Mouse (Mus musculus) heart, embryonic 16.5 days (tissue): ENCODE measurements around the gene Fam131a. TPM values are rescaled to one million over a fixed set of nuclear protein-coding genes. Genes with fewer than 3 reads are reported as not detected.

Experiments used
- ATAC-seq: fragments of 200-750 bp; cut with Nextera tagmentation; replicated peaks from 2 replicates; pipeline ENCODE4 v1.8.0; 2017; ENCODE audit warnings: moderate number of reproducible peaks; ENCODE audit not compliant: insufficient read depth, low FRiP score; ENCODE audit errors: extremely low read depth
- H3K27ac ChIP-seq: fragments of 300-500 bp; sonication (generic); 2 replicates; pipeline ENCODE4 v1.5.1; 2014; ENCODE audit warnings: mild to moderate bottlenecking, low read length, control low read depth, moderate library complexity
- H3K27me3 ChIP-seq: fragments of 300-500 bp; sonication (generic); 2 replicates; pipeline ENCODE4 v1.6.1; 2014; ENCODE audit warnings: low read length, mixed read lengths; ENCODE audit not compliant: control insufficient read depth, insufficient read depth
- H3K36me3 ChIP-seq: fragments of 300-500 bp; sonication (generic); 2 replicates; pipeline ENCODE4 v1.6.1; 2014; ENCODE audit not compliant: control insufficient read depth, insufficient read depth
- H3K4me1 ChIP-seq: fragments of 300-500 bp; sonication (generic); 2 replicates; pipeline ENCODE4 v1.6.1; 2014; ENCODE audit warnings: low read length, mixed read lengths; ENCODE audit not compliant: control insufficient read depth, insufficient read depth
- H3K4me2 ChIP-seq: fragments of 300-500 bp; sonication (generic); 2 replicates; pipeline ENCODE4 v1.6.1; 2014; ENCODE audit warnings: low read depth, mild to moderate bottlenecking, control low read depth, low read length
- H3K4me3 ChIP-seq: fragments of 300-500 bp; sonication (generic); 2 replicates; pipeline ENCODE4 v1.5.1; 2014; ENCODE audit warnings: mild to moderate bottlenecking, control low read depth, low read length
- H3K9ac ChIP-seq: fragments of 300-500 bp; sonication (generic); 2 replicates; pipeline ENCODE4 v1.6.1; 2014; ENCODE audit warnings: low read length, control low read depth
- H3K9me3 ChIP-seq: fragments of 300-500 bp; sonication (generic); replicated peaks from 2 replicates; pipeline ENCODE4 v1.6.1; 2016; ENCODE audit warnings: low read length; ENCODE audit not compliant: control insufficient read depth
- WGBS: fragments of 180-500 bp; shearing (Covaris S2); extraction: QIAGEN DNeasy Blood & Tissue Kit; methylation state at CpG from one replicate; pipeline ENCODE4 v1.1.7; 2014; 5-methylcytosine and 5-hydroxymethylcytosine counted together
- polyA plus RNA-seq: library from polyadenylated mRNA; unstranded; fragments of >200 nt; fragmentation: Nextera tagmentation; extraction: Ambion mirVana; gene quantifications from 2 replicates; pipeline ENCODE4 v1.2.1, GENCODE M21; 2015

Fam131a gene
- polyA plus RNA-seq, 1 experiment from 2014 or later, result 7.5 TPM

GRCm38 (mm10) chr16:20717978-20718670 is 25.1 kb downstream of the Fam131a start:
- ATAC-seq, result peak; percentile 6
- peaks cover 18% of the 10 kb centered on the region for H3K4me1 ChIP-seq
- H3K27me3 ChIP-seq, result no peaks in the 10 kb centered on the region
- peak overlapping the region; percentile 91 for H3K27ac ChIP-seq
- peaks cover 7% of the 10 kb centered on the region for H3K36me3 ChIP-seq
- H3K9ac ChIP-seq, result peak overlapping the region; percentile 80
- H3K4me2 ChIP-seq, result peak overlapping the region; percentile 88
- no peaks in the 10 kb centered on the region for H3K9me3 ChIP-seq
- 2% methylated on average over 18 of the region's 18 CpGs for whole genome bisulfite sequencing
- H3K4me3 ChIP-seq, result peak overlapping the region; percentile 80

GRCm38 (mm10) chr16:20721808-20722207 is 28.8 kb downstream of the Fam131a start:
- Histone ChIP-seq H3K4me1 (peaks cover 2% of the 10 kb centered on the region; the same call in 1 of the 2 replicates), H3K9ac (no peak overlapping the region), H3K4me2 (no peak overlapping the region), H3K36me3 (peaks cover 7% of the 10 kb centered on the region), H3K4me3 (no peak overlapping the region), H3K27ac (no peak overlapping the region), H3K27me3 (0 out of 2 replicates have a peak, but pooled peaks cover under 1% of the 10 kb centered on the region), H3K9me3 (no peaks in the 10 kb centered on the region)
- WGBS, result 82% methylated on average over 10 of the region's 10 CpGs
- no peak for ATAC-seq

GRCm38 (mm10) chr16:20722736-20723135 is 29.7 kb downstream of the Fam131a start:
- Histone ChIP-seq H3K27me3 (0 out of 2 replicates have a peak, but pooled peaks cover 2% of the 10 kb centered on the region), H3K4me2 (no peak overlapping the region), H3K27ac (no peak overlapping the region), H3K4me1 (no peaks in the 10 kb centered on the region), H3K36me3 (peaks cover 7% of the 10 kb centered on the region), H3K4me3 (no peak overlapping the region), H3K9ac (no peak overlapping the region), H3K9me3 (no peaks in the 10 kb centered on the region)
- WGBS, result 62% methylated on average over 4 of the region's 4 CpGs
- ATAC-seq, result no peak

- Histone ChIP-seq H3K9me3 (no peaks in the 10 kb centered on the region), H3K4me2 (no peak overlapping the region), H3K9ac (no peak overlapping the region), H3K27ac (no peak overlapping the region), H3K4me1 (no peaks in the 10 kb centered on the region), H3K4me3 (no peak overlapping the region), H3K36me3 (peaks cover 7% of the 10 kb centered on the region), H3K27me3 (0 out of 2 replicates have a peak, but pooled peaks cover 2% of the 10 kb centered on the region)
- 38% methylated on average over 4 of the region's 4 CpGs for WGBS
- ATAC-seq, result no peak
These were observed 30.2 kb downstream of the Fam131a start for GRCm38 (mm10) chr16:20723247-20723646.

- H3K9ac ChIP-seq, result 0 out of 2 replicates have a peak overlapping the region, but pooled peaks have one; percentile 14
- H3K4me1 ChIP-seq, result no peaks in the 10 kb centered on the region
- H3K36me3 ChIP-seq, result peaks cover 7% of the 10 kb centered on the region
- H3K4me3 ChIP-seq, result no peak overlapping the region
- no peak overlapping the region for H3K4me2 ChIP-seq
- ATAC-seq, result no peak; the same call in 1 of the 2 replicates
- H3K9me3 ChIP-seq, result no peaks in the 10 kb centered on the region
- no peak overlapping the region for H3K27ac ChIP-seq
- 27% methylated on average over 5 of the region's 5 CpGs for WGBS
- peaks cover 2% of the 10 kb centered on the region; the same call in 1 of the 2 replicates for H3K27me3 ChIP-seq
These were observed 31.3 kb downstream of the Fam131a start for GRCm38 (mm10) chr16:20724338-20724748.

- no peak for ATAC-seq
- H3K4me1 ChIP-seq, result no peaks in the 10 kb centered on the region
- H3K9ac ChIP-seq, result no peak overlapping the region
- H3K36me3 ChIP-seq, result peaks cover 7% of the 10 kb centered on the region
- no peak overlapping the region for H3K27ac ChIP-seq
- no peaks in the 10 kb centered on the region for H3K9me3 ChIP-seq
- WGBS, result 75% methylated on average over 7 of the region's 7 CpGs
- H3K27me3 ChIP-seq, result peaks cover 2% of the 10 kb centered on the region
- no peak overlapping the region for H3K4me3 ChIP-seq
- no peak overlapping the region for H3K4me2 ChIP-seq
These were observed 32.3 kb downstream of the Fam131a start for GRCm38 (mm10) chr16:20725321-20725720.

- Histone ChIP-seq H3K27ac (no peak overlapping the region), H3K36me3 (peaks cover 7% of the 10 kb centered on the region), H3K9ac (no peak overlapping the region), H3K4me3 (no peak overlapping the region), H3K9me3 (no peaks in the 10 kb centered on the region), H3K4me1 (no peaks in the 10 kb centered on the region), H3K4me2 (no peak overlapping the region), H3K27me3 (peaks cover 6% of the 10 kb centered on the region)
- 76% methylated on average over 4 of the region's 4 CpGs for WGBS
- ATAC-seq, result no peak
These were observed 32.7 kb downstream of the Fam131a start for GRCm38 (mm10) chr16:20725750-20726149.

GRCm38 (mm10) chr16:20726384-20726783 is 33.3 kb downstream of the Fam131a start:
- H3K36me3 ChIP-seq, result peaks cover 7% of the 10 kb centered on the region
- H3K9ac ChIP-seq, result no peak overlapping the region
- no peak overlapping the region for H3K4me2 ChIP-seq
- no peaks in the 10 kb centered on the region for H3K4me1 ChIP-seq
- H3K27ac ChIP-seq, result no peak overlapping the region
- H3K27me3 ChIP-seq, result peaks cover 6% of the 10 kb centered on the region
- no peaks in the 10 kb centered on the region for H3K9me3 ChIP-seq
- ATAC-seq, result no peak
- 57% methylated on average over 1 of the region's 1 CpGs for WGBS
- H3K4me3 ChIP-seq, result no peak overlapping the region

- peaks cover 6% of the 10 kb centered on the region for H3K4me1 ChIP-seq
- WGBS, result 32% methylated on average over 5 of the region's 5 CpGs
- ATAC-seq, result no peak
- H3K4me3 ChIP-seq, result no peak overlapping the region
- no peaks in the 10 kb centered on the region for H3K9me3 ChIP-seq
- H3K27ac ChIP-seq, result no peak overlapping the region
- H3K9ac ChIP-seq, result no peak overlapping the region
- H3K4me2 ChIP-seq, result no peak overlapping the region
- H3K36me3 ChIP-seq, result no peaks in the 10 kb centered on the region
- peaks cover 33% of the 10 kb centered on the region for H3K27me3 ChIP-seq
These were observed 37.3 kb downstream of the Fam131a start for GRCm38 (mm10) chr16:20730293-20730711.
